Mouse (Mus musculus) T-helper 2 cell (primary cell): ENCODE results near the gene Suclg1.

Source experiments
- in situ Hi-C: fragments of 300-600 bp; cut with MboI, MseI; formaldehyde crosslinking; loops from one replicate; pipeline ENCODE4 v1.15.1; 2025; ENCODE audit warnings: high pct_unique_total_duplicates

Gene Suclg1

DNA sequence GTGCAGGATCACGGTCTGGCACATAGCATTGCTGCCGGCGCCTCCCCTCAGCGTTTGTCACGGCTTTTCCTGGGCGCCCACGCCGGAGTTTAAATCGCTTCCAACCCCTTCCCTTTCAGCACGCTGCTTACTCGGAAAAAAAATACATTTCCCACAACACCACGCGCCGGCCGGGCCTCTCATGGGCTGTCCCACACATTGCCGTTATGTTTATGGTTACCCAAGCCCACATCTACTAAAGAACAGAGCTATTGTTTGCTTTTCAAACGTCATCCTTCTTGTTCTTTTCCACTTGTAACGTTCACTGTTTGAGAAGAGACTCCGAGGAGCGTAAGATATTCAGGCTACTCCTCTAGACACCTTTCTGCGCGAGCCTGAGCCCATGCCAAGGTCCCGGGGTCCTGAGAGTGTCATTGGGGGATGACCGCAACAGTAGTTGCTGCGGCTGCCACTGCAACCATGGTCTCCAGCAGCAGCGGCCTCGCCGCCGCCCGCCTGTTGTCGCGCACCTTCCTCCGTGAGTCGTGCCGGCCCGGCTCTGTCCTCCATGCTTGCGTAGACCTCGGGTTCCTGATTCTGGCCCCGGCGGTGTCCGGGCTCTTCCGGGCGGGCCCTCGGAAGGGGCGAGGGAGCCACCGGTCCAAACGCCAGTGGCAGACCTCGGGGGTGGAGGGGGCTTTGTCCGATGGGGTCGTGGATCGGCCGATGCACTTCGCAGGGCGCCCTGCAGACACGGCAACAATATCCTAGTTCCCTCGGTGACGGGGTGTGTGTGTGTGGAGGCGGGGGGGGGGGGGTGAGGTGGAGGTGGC is at the start of gene Suclg1:
TSS of gene Suclg1 (plus strand) at position 146 of the 812 bp plus-strand sequence.
- in situ Hi-C loops: no loop called here

DNA sequence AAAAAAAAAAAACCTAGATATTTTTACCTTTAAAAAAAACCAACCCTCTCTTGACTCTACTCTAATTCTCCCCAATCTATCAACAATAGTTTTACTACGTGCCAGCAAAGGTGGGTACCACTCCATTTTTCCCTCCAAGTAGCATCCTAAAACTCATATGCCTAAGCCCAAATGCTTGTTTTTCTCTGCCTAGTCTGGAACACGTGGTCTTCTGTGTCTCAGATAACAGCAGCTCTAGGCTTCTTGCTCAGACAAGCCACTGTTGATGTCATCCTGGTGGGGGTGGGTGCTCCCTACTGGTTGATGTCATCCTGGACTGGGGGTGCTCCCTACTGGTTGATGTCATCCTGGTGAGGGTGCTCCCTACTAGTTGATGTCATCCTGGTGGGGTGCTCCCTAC is 44.5 kb upstream of the Suclg1 start:
- in situ Hi-C loops: no loop called here

DNA sequence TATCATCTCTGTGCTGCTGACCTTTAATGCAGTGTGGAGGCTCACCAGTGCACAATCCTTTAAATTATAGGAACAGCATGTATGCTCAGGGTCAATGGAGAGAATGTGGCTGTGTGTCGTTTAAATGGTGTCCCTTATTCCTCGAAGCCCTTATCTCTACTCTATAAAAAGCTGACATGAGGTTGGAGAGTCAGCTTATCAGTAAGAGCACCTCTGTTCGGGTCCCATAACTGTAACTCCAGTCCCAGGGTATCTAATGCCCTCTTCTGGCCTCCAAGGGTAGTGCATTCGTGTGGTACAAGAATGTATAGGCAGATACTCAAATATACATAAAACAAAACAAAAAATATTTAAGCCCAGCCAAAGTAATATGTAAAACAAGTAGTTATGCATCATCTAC is 43.2 kb upstream of the Suclg1 start:
- in situ Hi-C loops: no loop called here

DNA sequence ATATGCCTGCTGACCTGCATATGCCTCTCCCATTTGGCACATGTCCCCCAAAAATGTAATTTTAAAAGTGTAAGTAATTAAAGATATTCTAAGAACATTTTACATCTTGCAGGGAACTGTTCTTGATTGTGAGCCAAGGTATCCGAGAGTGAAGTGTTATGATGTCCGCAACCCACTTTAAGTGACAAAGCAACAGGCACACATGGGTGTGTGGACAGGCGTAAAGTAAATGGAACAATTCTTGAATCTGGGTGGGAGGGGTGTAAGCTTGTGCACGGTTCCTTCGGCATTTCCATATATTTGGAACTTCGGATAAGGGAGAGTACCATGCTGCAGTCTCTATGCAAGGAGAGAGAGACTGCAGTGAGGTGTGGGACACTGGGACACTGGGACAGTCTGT is 38.6 kb upstream of the Suclg1 start:
- in situ Hi-C loops: no loop called here

DNA sequence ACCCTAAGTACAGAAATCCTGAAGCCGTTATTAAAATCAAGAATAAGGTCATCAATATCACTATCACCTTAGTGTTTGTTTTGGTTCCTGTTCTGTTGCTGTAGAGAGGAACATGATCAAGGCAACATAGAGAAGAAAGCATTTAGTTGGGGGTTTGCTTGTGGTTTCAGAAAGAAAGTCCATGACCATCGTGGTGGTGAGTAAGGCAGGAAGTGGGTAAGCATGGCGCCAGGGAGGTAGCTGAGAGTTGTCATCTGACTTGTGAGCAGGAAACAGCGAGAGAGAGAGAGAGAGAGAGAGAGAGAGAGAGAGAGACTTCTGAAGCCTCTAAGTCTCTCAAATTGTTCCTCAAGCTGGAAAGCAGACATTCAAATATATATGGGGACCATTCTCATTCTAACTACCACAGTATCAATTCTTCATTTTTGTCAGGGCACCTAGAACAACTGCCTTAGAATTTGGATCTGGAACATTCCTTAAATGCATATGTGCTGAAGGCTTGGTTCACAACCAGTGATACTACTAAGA is 37.7 kb upstream of the Suclg1 start:
- in situ Hi-C loops: no loop called here

DNA sequence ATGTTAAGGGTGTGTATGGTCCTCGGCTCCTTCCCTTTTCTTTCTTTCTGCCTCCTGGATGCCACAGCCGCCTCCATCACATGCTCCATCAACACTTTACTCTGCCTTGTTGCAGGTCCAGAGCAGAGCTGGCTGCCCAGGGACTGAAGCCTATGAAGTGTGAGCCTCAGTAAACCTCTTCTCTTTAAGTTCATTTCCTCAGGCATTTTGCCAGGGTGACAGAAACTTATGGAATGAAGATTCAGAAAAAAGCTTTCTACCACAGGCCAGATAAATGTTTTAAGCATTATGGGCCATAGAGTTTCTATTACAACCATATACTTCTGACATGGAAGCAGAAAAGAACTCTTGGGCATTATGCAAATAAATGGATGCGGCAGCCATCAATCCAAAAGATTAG is 37.1 kb upstream of the Suclg1 start:
- in situ Hi-C loops: no loop called here

DNA sequence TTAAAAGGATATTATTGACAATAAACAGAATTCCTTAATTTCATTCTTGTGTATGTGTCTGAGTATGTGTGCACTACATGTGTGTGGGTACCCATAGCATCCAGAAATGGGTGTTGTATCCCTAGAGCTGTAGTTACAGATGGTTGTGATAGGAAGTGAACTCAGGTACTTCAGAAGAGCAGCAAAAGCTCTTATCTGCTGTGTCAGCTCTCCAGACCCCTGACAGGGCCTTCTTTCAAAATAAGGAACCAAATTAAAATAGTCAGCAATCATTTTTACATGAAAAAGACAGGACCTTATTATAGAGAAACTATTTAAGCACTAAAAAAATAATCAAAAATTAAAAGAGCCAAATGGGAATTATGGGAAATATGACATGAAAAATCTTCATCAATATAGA is 36.6 kb upstream of the Suclg1 start:
- in situ Hi-C loops: no loop called here

DNA sequence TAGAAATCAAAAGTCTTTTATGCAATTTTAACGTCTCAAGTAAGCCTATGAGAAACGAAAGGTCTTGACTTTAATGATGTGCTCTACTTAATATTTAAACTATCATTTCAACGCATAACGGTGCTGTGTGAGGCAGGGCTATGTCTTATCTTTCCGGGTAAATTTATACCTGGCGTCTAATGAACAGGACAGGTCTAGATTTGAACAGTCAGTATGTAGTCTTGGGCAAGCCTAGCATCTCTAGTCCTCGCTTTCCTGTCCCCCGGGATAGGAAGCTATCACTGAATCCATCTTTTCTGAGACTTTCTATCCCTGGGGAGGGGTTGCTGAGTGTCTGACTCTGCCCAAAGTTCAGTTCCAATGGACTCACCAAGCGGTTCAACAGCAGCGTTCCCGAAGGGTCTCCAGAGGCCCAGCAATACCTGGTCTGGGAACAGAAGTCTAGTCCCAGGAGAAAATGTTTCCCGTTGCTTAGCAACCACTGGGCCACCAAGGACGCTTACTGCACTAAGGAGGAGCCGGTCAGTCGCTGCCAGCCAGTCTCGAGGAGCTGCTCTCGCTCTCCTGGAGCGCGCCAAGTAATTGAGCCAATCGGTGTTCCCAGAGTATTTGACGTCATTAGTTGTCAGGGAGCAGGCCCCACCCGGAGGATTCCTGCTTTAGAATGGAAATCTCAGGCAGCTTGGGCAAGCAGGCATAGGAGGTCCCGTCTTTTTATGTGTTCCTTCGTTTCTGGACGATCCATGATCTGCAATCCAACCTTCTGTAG is 26.8 kb upstream of the Suclg1 start, which contains the start of gene Dnah6:
TSS of gene Dnah6 (minus strand) at position 463 of the 769 bp plus-strand sequence.
- in situ Hi-C loops: loop anchor here (5.0 to 10.0 kb wide), 2 partner anchors 197 to 279 kb away; no protein-coding TSS in a partner anchor

DNA sequence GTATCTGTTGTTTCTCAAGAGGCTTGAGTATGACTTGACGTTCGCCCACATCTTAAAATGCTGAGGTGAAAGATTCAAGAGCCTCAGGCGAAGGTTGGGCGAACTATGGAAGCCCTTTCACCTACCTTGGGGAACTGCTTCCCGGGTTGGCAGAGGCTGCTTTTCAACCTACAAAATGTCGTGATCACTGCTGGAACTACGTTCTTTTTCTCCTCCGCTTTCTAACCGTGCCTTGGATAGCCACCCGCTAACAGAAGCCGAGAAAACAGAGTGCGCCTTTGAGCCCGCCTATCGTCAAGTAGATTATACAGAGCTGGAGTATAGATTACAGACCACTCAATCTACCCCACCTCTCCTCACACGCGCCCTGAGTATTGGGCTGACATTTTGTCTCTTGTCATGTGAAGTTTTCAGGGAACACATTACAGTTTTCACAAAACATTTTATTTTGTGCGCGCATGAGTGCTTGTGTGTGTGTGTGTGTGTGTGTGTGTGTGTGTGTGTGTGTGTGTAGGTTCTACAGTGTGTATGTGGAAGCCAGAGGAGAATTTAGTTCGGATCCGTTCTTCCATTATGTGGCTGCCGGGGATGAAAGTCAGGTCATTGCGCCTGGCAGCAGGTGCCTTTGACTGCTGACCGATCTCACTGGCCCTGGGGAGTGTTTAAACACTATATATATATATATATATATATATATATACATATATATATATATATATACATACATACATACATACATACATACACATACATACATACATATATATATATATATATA is 26.0 kb upstream of the Suclg1 start:
- in situ Hi-C loops: loop anchor here (5.0 to 10.0 kb wide), 2 partner anchors 197 to 280 kb away; no protein-coding TSS in a partner anchor

DNA sequence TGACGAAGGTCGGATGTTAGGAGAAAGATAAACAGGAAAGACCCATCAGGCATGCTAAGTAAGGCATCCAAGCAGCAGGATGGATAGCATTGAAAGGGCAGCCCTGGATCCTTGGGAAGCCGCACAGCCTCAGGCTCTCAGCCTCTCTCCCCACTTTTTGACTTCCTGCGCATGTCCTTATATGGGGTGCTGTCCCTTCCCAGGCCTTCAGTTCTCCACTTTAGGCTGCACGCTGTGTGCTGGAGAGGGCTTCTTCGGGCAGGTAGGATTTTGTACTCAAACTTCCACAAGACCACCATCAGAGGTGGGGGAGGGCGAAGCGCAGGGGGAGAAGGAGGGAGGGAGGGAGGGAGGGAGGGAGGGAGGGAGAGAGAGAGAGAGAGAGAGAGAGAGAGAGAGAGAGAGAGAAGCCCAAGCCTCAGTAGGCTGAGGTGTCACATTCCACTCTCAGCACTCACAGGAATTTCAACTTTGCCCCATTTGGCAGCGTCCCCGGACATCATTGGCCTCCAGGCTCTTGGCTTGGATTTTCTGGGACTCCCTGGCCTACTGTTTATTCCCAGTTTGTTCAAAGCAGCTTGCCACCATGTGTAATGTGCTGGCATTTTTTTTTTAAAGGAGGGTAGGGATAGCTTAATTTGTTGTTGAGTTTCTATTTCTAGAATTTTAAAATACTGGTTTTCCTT is 25.2 kb upstream of the Suclg1 start:
- in situ Hi-C loops: loop anchor here (5.0 to 10.0 kb wide), 2 partner anchors 198 to 281 kb away; no protein-coding TSS in a partner anchor

DNA sequence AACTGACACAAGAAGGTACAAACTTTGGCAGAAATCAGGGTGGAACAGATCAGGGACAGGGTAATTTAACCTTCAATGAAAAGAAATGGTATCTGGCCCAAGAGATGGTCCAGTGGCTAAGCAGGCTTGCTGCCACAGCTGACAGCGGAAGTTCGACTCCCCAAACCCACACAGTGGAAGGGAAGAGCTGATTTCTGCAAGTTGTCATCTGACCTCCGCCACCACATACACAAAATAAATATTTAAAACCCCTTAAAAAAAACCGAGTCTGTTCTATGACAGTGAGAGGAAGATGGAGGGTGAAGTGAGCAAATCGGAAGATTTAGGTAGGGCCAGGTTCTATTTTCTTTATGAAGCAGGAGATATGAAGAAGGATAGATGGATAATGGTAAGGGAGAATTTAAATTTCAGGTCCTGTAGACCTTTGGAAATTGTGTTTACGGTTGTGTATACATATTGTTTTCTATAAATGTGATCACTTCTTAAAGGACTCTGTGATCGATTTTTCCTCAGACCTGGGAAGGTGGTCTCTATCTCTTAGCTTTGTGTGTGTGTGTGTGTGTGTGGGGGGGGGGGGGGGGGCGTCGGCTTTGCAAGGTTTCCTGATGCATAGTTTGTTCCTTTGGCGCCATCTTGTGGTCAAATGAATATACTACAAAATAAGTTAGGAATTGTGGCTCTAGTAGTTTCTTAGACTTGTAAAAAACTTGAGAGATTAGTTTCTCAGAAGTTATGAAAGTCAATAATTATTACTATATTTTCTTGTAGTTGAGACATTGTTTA is 20.6 kb upstream of the Suclg1 start:
- in situ Hi-C loops: loop anchor here (10.0 kb wide), 1 partner anchor 203 kb away; no protein-coding TSS in a partner anchor

DNA sequence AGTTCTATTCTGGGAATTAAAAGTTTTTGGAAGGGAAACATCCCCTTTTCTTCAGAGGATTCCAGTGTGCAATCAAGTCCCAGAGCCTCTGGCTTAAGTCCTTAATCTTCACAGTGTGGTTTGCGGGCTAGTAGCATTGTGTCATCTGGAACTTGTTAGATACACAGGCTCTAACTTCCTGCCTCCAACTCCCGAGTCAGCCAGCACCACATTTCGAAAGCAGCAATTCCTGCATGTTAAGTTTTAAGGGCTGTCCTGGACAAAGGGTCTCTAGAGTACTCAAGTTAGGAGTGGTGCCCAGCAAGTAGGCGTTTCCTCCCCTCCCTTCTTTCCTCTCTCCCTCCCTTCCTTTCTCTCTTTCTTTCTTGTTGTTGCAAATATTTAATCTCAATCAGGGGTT is 19.8 kb upstream of the Suclg1 start:
- in situ Hi-C loops: loop anchor here (10.0 kb wide), 1 partner anchor 204 kb away; no protein-coding TSS in a partner anchor

DNA sequence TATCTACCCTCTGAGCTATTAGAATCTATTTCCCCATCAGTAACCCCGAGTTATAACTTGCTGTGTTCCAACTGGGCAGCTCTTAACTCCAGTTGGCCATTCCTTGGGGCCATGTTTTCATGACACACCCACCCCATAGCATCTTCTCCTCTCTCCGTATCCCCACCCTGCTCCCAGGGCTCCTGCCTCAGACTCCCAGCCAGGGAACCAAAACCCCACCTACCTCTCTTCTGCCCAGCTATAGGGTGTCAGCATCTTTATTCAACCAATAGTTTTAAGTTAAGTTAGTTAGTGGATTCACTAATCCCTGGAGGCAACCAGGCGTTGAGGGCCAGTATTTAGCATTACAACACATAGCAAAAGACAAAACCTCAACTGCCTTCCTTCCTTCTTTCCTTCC is 19.3 kb upstream of the Suclg1 start:
- in situ Hi-C loops: loop anchor here (10.0 kb wide), 1 partner anchor 204 kb away; no protein-coding TSS in a partner anchor

DNA sequence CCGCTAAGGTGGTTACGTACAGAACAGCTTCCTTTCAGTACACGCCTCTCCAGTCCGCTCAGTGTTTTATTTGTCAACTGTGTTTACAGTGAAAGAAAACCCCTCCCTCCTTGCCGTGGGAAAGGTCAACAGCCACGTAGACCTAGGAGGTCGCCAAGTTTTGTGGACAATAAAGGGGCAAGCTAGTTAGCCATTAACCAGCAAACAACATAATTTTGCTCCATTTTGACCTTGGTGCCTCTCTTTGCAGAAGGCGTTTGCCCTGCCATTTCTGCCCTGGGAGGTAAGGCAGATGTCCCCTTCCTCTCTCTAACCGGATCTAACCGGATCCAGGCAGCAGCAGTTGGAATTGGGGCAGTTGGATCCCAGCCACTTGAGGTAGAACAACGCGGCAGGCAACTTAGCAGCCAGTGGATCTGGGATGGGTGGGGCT is 16.0 kb upstream of the Suclg1 start:
- in situ Hi-C loops: no loop called here

DNA sequence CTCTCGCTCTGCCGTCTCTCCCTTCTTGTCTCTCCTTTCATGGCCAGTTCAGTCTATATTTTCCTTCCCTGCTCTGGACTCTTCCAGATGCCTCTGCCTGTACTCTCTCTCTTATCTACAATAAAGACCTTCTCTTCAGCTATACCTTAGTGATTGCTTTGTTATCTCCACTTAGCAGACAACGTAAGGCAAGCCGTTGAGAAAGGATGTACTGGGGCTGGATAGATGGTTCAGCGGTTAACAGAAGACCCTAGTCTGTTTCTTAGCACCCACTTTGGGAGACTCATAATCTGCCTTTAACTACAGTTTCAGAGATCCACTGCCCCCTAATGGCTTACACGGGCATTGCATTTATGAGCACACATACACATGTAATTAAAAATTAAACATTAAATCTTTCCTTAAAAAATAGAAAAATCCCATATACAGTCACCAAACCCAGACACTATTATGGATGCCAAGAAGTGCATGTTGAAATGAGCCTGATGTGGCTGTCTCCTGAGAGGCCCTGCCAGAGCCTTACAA is 14.9 kb upstream of the Suclg1 start:
- in situ Hi-C loops: no loop called here

DNA sequence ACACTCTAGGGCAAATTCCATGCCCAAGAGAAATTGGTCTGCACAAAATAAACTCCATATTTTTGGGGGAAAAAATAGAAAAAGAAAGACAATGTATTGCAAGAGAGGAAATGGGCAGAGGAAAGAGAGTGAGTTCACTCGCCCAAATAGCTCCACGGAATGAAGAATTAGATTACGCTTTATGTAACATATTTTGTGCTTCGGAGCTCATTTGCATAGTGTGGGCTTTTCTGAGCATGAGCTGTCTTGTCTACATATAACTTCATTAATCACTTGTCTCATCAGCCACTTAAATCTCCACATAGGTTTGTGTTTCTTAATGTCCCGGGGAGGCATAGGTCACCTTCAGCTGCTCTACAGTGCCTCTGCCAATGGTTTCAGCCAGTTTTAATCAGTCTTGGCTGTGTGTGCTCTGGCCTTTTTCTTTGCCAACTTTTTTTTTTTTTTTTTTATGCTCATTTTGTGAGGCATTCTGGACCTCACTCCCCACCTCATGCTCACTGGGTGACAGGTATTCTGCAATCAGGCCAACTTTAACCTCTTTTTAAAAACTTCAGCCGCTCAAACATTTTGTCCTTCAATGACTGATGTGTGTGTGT is 13.8 kb upstream of the Suclg1 start:
- in situ Hi-C loops: no loop called here

DNA sequence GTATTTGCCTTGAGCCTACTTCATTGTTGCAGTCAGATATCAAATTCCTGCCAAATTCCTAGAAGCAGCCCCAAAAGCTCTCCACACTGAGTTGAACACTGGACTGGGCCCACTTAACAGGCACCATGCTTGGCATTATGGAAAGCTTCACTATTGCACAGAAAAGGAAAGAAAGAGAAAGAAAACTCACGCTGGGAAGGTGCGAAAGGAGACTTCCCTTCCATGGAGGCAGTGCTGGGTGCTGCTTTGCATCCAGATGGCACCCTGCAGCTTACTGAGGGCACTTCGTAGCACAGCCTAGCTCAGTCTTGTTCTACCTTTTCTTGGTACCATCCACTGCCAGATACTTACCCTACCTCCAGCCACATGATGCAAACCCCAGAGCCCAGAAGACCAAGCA is 12.5 kb upstream of the Suclg1 start:
- in situ Hi-C loops: no loop called here

DNA sequence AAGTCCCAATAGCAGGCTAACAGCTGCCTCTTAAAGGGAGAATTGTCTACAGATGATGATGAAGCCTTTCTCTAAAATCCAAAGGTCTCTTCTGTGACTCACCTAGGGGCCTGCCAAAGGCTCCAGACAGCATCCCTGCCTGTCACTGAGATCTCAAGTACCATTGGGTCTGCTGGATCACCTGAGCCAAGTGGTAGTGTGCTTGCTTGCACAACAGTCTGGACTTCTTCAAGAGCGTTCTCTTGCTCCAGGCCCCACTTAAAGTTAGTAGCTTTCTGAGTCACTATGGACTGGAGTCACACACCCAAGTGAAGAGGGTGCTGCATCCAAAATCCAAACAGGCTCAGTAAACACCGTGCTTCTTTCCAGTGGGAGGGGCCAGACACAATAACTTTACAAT is 1.4 kb upstream of the Suclg1 start:
- in situ Hi-C loops: no loop called here

DNA sequence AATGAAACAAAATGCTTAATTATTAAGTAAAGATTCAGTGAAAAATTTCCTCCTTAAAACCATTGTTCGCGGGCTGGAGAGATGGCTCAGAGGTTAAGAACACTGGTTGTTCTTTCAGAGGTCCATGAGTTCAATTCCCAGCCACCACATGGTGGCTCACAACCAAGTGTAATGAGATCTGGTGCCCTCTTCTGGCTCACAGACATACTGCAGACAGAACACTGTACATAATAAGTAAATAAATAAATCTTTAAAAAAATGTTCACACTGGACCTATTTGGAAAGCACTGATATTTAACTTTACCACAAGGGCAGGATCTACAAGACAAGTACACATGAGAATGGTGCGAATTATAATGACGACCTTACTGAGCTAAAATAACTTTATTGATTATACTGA is 730 bp upstream of the Suclg1 start:
- in situ Hi-C loops: no loop called here
